Mouse (Mus musculus) adrenal gland, postnatal 36 days (tissue): ENCODE results near the gene Loxl4. TPM values are rescaled to one million over a fixed set of nuclear protein-coding genes. Genes with fewer than 3 reads are reported as not detected.
A peak's percentile ranks its signal among the peaks of the same experiment; 100 is the strongest.

Source experiments
- DNase-seq, 2 experiments: peaks; one replicate each; pipeline ENCODE4 v3.0.0; 2021; ENCODE audit warnings: mixed read lengths in 1 of 2
- total RNA-seq, 2 experiments: library from RNA; stranded (reverse); gene quantifications; 2 replicates each; pipeline ENCODE4 v1.2.3; 2021

Gene Loxl4
- total RNA-seq, 2 experiments from 2014 or later: 1.4 to 2.0 TPM

GRCm38 (mm10) chr19:42563726-42564270, 48.8 kb downstream of the Loxl4 start:
- DNase-seq: no peak

DNA sequence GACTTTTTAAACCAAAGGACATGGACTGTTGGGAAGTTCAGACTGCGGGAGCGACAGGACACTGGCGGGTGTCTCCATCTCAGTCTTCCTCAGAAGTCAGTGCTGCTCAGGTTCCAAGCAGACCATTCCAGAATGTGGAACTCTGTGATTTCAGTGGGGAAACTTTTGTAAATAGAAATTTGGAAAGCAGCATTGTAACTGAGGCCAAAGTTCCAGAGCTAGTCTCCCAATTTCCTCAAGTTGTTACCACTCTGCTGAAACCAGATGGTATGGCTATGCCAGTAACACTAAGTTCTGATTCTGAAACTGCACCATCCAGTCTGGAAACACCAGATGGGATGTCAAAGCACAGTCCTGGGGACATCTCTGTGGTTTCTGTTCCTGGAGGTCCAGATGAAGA, 49.6 kb downstream of the Loxl4 start:
- DNase-seq: no peak

DNA sequence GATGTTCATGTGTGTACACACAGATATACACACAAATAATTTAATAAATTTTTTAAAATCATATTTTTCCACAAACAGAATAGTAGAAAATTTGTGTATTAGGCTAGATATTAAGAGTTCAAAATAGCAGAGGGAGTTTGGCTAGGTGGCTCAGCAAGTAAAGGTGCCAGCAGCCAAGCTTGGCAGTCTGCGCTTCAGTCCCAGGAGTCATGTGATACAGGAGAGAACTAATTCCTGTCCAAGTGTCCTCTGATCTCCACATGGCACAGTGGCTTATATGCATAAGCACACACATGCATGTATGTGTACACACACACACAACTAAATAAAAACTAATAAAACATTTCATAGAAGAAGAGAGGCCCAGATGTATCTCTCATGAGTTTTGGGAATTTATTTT, 50.6 kb downstream of the Loxl4 start:
- DNase-seq: peak in 1 of 2 experiments; percentile 22

- no peak for DNase-seq
Observed at GRCm38 (mm10) chr19:42558701-42559100, 53.9 kb downstream of the Loxl4 start.

Other genes starting within 250 kb of the Loxl4 start
- gene Crtac1, start 181.0 kb downstream of the Loxl4 start, total RNA-seq: under 1 TPM; 0.30 to 0.93 TPM
- gene R3hcc1l, start 94.1 kb downstream of the Loxl4 start, total RNA-seq: 10 to 100 TPM; 25.8 to 32.0 TPM
- 10 to 100 TPM; 32.8 to 33.3 TPM for gene Pyroxd2, start 140.0 kb upstream of the Loxl4 start, total RNA-seq
- gene Hps1, start 167.2 kb upstream of the Loxl4 start, total RNA-seq: 10 to 100 TPM; 22.0 to 28.3 TPM